Mouse (Mus musculus) large intestine, adult 2 months (tissue): Measurements from ENCODE around the gene Srgap3. TPM values are rescaled to one million over a fixed set of nuclear protein-coding genes. Genes with fewer than 3 reads are reported as not detected.
"Not testable (repeated sequence)": the region's sequence is repeated elsewhere in the genome, so short reads cannot be mapped to it uniquely, and the experiment has no call there.

Experiments used
- DNase-seq: peaks from one replicate; pipeline ENCODE4 v3.0.0-alpha.2; 2012; ENCODE audit warnings: low read depth, low spot score
- WGBS: fragments of 180-500 bp; shearing (Covaris S2); methylation state at CpG from one replicate; pipeline ENCODE4 v1.1.7; 2018; 5-methylcytosine and 5-hydroxymethylcytosine counted together
- polyA plus RNA-seq: library from polyadenylated mRNA; depleted of rRNA; stranded (reverse); fragments of >200 nt; gene quantifications from 2 replicates; pipeline ENCODE4 v1.2.3, GENCODE M21; 2012

Gene Srgap3
- polyA plus RNA-seq, 1 experiment = 0.71 TPM

DNA sequence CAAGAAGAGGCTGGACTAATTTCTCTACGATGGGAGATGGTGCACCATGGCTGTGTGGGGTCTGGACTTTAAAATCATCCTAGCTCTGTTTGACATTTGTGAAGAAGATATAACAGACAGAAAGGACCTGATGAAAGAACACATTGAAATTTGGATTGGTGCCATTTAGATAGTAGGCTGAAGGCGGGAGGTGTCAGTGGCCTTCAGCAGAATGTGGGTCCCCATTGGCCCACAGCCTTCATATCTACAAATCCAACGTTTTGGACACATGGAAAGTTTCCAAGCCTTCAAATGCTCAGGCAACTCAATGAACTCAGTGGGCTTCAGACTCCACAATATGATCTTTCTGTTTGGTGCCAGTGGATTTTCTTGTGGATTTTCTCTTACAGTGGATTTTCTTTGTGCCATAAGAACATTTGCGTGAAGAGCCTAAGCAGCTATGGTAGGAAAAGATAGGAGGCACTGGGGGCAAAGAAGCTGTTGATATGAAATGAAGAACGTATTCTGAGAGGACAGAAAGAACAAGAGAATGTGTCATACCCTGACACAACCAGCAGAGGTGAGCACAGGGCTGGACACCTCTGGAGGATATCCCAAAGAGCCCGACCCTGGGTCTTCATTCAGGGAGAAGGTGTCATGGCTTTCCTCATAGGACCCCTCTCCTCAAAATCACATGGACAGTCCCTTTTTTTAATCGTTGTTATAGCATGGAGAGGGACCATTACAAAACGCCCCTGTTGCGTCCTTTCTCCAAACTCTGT is 78.7 kb downstream of the Srgap3 start:
- 78% methylated on average over 9 of the region's 9 CpGs for WGBS
- DNase-seq = no peak

DNA sequence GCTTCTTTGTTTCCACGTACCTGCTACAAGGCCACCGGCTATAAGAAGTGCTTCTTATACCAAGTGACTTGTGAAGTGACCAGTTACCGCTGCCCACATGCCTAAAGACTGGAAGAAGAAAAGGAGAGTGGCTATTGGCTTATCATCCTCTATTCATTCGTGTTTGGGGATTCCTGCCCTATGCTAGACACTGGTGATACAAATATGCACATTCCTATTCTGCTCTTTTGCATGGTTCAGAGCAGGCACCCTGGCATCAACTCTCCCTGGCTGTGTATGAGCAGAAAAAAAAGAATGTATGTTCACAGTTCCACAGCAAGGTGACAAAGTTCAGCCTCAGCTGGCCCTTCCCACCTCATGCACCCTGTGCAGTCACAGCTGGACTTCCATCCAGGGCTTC is 81.0 kb downstream of the Srgap3 start:
- DNase-seq = no peak
- 92% methylated on average over 4 of the region's 4 CpGs for WGBS

DNA sequence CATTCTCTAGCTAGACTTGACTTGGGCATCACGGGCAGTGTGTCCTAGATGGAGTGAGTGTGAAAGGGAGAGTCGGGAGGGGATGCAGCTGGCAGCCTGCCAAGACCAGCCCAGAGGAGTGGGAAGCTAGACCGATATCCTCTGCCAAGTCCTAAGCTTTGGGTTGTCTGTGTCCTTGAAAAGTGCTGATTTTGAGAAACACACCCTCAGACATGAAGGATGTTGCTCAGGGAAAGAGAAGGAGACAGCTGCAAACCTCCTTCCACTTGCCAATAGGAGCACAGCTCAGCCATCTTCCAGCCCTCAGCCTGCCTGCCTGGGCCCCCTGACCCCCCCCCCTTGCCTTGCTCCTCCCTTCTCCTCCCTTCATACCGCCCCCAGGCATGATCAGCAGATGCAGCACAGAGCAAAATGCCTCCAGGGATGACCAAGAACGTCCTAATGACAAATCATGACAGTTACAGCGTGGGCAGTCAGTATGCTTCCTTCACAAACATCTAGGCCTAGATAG is 82.0 kb downstream of the Srgap3 start:
- DNase-seq = no peak
- 47% methylated on average over 6 of the region's 6 CpGs for WGBS

DNA sequence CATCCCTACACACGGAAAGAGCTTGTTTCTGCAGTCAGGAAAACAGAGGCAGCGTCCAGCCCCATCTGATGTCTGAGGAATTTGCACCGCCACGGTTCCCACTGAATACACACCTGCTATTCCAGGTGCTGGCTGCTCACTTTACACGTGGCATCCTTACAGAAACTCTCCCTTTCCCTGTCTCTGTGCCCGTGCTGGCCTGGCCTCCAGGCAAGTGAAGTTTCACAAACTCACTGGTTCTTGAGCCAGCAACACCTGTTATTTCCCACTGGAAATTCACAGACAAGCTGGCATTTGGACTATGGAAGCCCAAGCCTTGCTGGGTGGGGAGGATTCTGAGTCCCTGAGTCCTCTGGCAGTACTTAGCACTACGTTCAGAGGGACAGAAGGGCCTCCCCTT is 84.6 kb downstream of the Srgap3 start:
- no peak for DNase-seq
- 83% methylated on average over 7 of the region's 7 CpGs for WGBS

DNA sequence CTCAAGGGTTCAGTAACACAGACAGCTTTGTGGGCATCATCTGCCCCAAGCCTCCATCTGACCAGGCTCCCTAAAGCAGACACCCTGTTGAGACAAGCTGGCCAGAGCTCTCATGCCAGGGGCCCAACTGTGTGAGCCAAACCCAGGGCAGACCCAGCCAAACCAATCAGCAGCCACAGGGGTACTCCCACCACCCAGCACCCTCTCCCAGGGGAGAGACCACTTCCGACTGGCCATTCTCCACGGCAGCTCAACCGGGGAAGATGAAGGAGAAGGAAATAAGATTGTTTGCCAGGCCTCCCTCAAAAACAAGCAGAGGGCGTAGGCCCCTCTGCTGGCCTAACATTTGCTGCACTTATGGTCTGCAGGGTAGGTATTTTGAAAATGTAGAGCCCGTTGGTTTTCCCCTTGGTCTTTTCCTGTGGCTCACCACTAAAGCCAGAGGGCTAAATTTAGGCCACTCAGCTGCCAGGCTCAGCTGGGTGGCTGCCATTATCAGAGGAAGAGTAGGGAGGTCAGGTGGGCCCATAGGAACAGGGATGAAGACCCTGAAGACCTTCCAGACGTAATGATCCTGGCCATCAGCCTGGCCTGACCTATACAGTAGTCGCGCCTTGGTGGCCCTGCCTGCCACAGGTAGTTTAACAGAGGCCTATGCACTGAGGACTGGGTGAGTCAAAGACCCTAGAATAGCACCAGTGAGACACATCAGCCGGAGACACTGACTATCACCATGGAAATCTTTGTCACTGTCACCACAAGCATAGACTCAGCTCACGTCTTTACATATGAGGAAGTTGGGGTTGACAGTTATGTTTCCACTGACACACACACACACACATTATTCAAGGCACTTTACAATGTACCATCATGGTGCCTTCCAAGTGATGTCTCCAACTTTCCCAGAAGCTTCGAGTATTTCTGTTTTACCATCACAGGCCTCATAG is 85.4 kb downstream of the Srgap3 start:
- no peak for DNase-seq
- 77% methylated on average over 11 of the region's 11 CpGs for WGBS

DNA sequence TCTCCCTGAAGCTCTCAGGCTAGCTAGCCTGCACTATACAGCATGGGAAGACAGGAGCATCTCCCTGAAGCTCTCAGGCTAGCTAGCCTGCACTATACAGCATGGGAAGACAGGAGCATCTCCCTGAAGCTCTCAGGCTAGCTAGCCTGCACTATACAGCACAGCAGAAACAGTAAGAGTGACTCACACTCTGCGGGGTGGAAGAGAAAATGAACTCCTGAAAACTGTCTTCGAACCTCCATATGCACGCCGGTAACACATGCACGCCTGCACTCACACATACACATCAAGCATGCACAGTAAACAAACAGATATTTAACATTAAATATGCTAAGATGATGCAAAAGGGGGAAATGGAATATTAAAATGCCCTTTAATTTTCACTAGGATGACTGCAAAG is 86.8 kb downstream of the Srgap3 start:
- 93% methylated on average over 5 of the region's 5 CpGs for WGBS
- DNase-seq = not testable (repeated sequence)

DNA sequence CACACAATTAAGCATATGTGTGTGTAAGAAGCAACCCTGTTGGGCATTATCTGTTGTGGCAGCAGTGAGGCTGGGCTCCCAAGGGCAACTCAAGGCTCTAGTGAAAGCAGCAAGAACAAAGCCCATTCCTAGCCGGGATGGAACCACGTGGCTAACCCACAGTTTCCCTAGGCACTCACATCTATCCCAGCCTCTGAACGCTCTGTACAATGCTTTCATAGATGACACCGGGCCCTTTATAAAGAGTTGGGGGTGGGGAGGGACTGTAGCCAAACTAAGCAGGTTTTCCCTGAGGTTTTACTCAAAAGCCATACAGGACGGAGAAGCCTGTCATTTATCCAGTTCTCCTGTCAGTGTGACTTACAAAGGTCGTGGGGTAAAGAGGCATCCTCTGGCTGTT is 90.0 kb downstream of the Srgap3 start:
- WGBS = 77% methylated on average over 6 of the region's 6 CpGs
- DNase-seq = no peak

DNA sequence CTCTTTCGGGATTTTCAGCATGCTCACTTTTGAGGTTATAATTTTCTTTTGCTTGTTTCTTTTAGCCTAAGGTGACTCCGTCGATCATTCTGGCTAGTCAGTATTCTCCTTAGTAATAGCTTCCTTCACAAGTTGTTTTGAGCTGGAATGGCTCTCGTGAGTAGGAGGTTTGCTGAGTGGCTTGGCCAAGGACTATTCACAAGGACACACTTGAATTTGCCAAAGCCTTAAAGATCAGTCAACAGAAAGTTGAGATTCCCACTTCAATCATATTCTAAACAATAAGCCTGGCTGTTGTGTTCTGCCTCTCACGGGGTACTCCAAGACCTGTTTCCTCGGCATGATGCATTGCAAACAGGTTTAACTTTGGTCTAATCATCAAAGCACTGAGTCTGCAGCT is 91.9 kb downstream of the Srgap3 start:
- WGBS = 91% methylated on average over 6 of the region's 6 CpGs
- DNase-seq = no peak

DNA sequence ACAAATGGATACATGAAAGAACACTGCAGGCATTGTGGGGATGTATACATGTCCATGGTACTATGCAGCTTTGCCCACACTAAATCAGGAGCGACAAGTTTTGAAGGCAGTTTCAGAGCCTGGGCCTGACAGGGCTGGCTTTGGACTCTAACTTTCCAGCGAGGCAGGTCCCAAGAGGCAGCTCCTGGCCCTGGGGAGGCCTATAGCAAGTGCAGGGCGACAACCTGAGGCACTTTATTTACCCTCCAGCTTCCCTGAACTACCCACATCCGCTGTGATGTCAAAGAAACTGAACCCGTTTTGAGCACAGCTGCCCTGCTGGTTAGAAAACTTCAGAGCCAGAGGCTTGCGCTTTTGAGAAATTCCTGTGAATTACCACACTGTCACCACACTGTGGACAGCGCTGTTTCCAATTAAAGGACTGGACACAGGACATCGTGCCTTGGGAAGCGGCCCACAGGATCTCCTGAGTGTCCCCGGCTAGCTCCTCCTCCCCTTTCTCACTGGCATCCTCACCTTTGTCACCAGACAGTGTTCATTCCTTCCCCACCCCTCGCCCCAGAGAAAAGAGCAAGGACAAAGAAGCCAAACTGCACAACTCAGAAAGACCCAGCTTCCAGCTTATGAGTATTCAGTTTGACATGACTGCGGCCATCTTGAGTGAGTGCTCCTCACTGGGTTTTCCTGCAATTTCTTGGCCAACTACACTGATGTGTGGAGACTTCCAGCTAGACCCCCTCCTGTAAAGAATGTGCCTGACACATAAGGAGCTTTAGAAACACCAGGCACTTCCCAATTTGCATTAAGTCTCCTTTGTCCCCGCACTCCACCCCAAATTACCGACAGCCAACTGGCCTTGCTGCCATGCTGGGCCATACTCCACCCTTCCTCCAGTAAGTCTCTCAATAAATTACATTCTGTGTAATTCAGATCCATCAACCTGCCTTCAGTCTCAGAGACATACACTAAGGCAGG is 94.5 kb downstream of the Srgap3 start:
- DNase-seq = no peak
- WGBS = 76% methylated on average over 14 of the region's 14 CpGs

DNA sequence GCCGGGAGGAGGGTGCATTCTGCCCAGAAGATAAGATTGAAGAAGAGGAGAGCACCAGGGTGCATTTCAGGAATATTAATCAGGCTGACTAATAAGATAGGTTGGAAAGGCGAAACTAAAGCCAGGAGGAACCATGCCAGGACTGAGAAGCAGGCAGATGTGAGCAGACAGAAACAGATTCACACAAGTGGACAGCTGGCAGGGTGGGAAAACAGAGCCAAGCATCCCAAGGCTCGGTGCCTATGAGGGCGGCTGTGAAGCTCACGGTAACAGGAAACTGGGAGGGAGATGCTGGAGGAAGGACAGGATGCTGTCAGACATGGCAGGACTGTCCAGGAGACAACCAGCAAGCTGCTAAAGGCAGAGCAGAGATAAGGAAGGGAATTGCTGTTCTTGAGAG is 96.3 kb downstream of the Srgap3 start:
- 76% methylated on average over 5 of the region's 5 CpGs for WGBS
- no peak for DNase-seq

DNA sequence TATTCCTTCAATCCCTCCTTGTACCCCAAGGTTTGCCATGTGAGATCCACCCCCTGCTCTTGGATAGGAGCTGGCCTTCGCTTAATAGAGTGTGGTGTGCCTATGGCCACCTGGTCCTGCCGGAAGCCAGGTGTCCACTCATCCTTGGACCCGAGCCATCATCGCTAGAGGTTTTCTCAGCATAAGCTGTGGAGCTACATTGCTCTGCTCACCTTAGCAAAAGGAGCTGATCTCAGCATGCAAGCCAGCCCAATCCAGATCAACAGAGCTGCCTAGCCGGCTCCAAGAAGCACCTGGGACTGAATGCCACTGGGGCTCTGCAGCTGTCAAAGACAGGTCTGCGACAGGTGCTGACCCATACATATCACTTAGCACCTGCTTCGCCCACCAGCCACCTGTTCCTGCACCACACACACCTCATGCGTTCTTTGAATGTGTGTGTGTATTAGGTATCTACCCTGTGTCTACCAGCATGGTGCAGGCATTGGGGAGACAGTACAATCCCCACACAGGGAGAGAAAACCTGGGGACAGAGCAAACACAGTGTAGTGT is 98.4 kb downstream of the Srgap3 start:
- DNase-seq = no peak
- WGBS = 92% methylated on average over 8 of the region's 8 CpGs

DNA sequence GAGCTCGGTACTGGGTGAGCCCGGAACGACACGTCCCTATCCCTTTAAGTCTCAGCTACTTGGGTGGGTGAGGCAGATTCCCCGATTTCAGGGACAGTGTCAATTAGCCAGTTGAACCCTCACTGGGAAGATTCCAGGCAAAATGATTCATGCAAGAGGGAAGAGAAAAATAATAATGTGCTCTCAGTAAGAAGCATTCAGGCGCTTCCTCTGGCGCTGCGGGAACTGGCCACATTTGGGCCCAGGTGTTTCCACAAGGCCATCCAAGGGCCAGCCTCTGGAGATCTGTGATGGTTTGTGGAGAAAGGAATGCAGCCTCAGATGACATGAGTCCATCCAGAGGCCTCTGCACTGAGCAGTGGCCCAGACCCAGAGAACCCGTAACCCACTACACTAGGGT is 100.2 kb downstream of the Srgap3 start:
- DNase-seq = no peak
- WGBS = 87% methylated on average over 9 of the region's 9 CpGs

DNA sequence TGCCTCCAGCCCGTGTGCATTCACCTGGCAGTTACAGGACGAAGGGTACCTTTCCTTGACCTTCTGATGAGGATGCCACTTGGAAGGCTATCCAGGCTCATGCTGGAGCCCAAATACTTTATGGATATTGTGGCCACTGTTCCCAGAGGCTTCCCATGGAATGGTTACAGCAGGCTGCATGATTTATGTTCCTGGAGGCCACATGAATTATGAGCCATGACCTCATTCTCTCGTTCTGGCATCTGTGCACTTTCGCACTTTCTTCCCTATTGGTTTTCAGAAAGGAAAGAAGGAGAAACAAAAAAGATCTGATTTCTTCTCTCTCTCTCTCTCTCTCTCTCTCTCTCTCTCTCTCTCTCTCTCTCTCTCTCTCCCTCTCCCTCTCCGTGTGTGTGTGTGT is 104.6 kb downstream of the Srgap3 start:
- 57% methylated on average over 5 of the region's 5 CpGs for WGBS
- DNase-seq = no peak

DNA sequence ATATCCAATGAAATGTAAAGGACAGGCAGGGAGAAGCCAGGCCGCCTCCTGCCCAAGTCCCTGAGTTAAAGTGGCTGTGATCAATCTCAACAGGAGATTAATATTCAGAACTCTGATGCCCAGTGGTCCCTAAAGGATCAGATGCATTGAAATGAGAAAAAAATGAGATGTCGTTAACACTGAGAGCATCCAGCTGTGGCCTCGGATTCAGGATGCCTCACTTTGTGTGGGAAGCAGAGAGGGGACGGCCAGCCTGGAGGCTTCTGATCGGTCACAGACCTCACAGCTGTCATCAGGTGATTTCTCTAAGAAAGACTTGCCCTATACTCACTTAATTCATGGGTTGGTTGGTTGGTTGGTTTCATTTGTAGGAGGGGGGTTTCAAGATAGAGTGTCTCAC is 106.7 kb downstream of the Srgap3 start:
- WGBS = 90% methylated on average over 5 of the region's 5 CpGs
- DNase-seq = no peak

DNA sequence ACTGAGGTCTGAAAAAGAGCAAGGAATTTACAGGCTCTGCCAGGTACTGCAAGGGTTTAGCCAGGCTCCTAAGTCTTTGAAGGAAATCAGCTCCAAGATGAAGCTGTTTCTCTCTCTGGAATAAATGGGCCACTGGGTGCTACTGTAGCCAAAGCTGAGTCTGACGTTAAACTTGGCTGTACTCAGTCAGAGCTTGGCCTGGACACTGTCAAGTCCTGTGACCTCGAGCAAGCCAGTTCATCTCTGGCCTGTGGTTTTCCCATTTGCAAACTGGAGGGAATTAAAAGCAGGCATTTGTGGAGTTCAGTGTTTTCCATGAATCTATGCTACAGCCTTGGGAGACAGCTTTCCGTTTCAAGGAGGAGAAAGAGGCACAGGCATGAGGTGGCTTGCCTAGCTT is 107.7 kb downstream of the Srgap3 start:
- DNase-seq = no peak

DNA sequence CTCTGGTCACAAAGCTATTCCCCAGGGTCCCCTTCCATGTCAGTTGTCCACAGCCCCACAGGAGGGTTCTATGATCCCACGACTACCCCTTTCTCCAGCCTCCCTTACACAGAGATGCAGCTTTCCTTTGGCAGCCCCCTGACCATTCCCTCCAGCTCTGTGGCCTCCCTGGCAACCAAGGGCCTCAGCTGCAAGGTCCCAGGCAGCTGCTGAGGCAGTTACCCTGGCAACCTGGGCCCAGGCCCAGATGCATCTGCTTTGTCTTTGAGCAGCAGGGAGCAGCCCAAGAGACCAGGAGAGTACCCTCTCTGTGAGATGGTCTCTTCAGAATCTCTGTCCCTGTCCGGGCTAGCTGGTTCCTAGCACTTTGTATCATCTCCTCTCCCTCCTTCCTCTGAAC is 108.2 kb downstream of the Srgap3 start:
- DNase-seq = no peak
- 81% methylated on average over 2 of the region's 2 CpGs for WGBS

More for the DNA sequence above, 107.7 kb downstream of the Srgap3 start:
- WGBS = 72% methylated on average over 3 of the region's 3 CpGs

DNA sequence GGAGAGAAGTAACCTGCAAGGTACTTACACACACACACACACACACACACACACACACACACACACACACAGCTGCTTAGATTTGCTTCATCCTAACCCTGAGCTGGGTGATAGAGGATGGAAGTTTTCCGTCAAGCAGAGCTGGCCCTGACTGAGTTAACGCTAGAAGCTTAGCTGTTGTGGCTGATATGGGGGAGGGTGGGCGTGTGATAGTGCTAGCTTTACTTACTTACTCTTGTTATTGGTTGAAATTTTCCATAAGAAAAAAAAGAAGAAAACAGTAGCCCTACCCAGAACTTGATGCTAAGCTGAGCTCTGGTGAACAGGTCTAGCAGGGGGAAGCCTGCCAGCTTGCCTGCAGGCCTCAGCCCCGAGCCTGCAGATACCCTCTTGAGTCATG is 110.4 kb downstream of the Srgap3 start:
- no peak for DNase-seq
- 80% methylated on average over 4 of the region's 4 CpGs for WGBS

DNA sequence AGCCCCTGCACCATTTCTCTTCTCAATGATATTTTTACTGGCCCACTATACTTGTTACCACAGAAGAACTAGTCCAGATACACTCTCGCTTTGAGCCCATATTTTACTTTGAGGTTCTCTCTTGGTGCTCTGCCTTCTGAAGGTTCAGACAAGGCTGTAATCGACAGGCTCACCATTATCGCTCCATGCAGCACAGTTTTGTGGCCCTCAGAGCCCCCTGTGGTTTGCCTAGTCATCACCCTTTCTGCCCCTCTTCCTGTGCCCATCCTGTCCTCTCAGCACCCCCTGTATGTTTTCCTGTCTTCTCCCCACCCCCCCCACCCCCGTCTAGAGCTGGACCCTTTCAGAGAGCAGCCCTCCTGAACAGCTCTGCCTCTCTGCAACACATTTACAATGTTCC is 111.7 kb downstream of the Srgap3 start:
- WGBS = 89% methylated on average over 4 of the region's 4 CpGs
- DNase-seq = no peak

DNA sequence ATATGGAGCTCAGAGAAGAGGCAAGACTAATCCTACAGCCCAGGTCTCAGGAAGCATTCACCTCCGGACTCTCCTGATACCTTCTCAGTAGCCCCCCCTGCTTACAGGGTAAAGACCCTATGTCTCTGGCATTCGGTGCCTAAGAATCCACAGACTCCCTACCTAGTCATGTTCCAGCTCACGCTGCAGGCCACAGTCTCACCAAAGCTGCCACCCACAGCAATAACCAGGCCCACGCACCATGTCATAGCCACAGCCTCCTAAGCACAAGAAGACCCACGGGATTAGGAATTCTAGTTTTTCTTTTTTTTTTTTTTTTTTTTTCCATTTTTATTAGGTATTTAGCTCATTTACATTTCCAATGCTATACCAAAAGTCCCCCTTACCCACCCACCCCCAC is 112.6 kb downstream of the Srgap3 start:
- DNase-seq = no peak
- WGBS = 96% methylated on average over 5 of the region's 5 CpGs
